Mouse (Mus musculus) skeletal muscle tissue, adult 2 months (tissue): ENCODE results near the gene Tmem131.

Source experiments
- DNase-seq: peaks from one replicate; pipeline ENCODE4 v3.0.0-alpha.2; 2012; ENCODE audit warnings: low read depth, low spot score

The Tmem131 gene

GRCm38 (mm10) chr1:36784365-36785134 is 158.9 kb downstream of the Tmem131 start:
- peak; percentile 76 for DNase-seq

DNA sequence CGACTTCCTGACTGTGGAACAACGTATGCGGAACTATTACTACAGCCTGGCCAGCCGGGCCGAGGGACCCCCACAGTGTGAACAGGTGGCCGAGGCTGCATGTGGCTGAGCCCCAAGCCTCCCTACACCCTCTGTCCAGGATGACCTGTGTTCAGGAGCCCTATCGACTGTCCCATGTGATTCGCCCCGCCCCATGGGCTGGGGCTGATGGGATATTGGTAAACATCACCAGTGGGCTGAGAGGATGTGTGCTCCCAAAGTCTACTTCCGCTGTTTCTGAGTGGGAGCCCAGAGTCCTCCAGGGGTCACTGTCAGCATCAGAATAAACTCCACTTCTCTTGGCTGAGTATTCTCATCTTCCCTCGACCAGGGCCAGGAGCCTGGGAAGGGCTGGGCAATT is 161.0 kb downstream of the Tmem131 start:
- no peak for DNase-seq

DNA sequence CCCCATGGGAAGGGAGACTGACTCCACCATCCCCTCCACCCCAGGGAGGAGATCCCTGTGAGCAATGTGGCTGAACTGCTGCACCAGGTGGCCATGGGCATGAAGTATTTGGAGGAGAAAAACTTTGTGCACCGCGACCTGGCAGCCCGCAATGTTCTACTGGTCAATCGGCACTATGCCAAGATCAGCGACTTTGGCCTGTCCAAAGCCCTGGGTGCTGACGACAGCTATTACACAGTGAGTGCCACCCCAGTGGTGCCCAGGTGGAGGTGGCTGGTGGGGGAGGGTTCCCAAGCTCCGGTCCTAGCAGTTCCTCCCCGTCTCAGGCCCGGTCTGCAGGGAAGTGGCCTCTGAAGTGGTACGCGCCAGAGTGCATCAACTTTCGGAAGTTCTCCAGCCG is 162.7 kb downstream of the Tmem131 start:
- DNase-seq, result no peak

GRCm38 (mm10) chr1:36772198-36772934 is 171.1 kb downstream of the Tmem131 start:
- DNase-seq, result no peak

GRCm38 (mm10) chr1:36770998-36771397 is 172.5 kb downstream of the Tmem131 start:
- DNase-seq, result no peak

- DNase-seq, result no peak
Measured at GRCm38 (mm10) chr1:36769951-36770350, 173.5 kb downstream of the Tmem131 start.

- DNase-seq, result no peak
Measured at GRCm38 (mm10) chr1:36768786-36769185, 174.7 kb downstream of the Tmem131 start.

DNA sequence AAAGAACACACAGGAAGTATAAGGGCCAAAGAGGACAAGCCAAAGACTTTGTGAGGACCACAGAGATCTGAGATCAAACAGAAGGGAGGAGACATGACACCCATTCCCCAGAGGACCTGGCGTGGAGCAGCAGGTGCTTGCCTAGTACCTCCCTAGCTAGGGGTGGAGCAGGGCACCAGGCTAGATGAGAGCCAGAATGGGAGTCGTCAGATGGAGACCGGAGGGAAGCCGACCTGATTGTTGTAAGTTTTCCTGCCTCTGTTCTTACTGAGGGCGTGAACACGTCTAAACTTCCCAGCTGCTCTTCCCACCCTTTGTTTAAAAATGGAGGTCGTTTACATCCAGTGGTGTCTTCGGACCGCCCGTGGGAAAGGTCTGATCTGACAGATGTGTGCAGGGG is 176.1 kb downstream of the Tmem131 start:
- no peak for DNase-seq

DNA sequence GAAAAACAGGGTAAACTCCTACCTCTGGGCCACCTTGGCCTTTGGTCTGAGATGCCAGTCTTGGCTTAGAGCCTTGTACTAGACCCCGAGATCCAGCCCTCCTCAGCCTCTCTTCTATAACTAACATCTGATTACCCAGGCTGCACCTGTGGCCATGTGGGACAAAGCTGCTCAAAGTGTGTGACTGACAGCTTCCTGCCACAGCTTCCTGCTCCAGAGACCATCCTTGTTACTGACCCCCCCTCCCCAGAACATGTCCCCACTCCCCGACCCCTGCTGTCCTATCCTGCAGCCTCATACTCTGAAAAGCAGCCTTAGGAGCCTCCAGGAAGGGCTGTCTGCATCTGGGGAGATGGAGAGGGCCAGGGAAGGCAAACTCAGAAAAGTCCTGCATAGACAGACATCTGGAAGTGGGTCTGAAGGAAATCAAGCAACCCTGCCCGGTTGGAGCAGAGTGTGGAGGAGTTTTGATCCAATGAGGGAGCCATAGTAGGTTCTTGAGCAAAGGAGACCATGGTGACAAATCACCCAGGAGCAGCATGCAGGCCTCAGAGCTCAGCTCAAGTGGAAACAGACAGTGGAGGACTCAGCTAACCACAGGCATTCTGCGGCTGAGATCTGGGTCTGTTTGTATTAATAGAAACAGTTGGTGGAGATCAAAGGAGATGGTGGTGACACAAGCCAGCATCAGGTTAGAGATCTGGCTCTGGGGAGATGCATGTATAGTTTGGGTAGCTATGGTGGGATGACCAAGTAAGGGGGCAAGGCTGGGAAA is 176.8 kb downstream of the Tmem131 start:
- no peak for DNase-seq

GRCm38 (mm10) chr1:36761568-36761967 is 181.9 kb downstream of the Tmem131 start, which contains the start of gene Zap70:
TSS of gene Zap70 (plus strand) at chr1:36761798.
- no peak for DNase-seq

GRCm38 (mm10) chr1:36761061-36761460 is 182.4 kb downstream of the Tmem131 start:
- DNase-seq, result no peak

DNA sequence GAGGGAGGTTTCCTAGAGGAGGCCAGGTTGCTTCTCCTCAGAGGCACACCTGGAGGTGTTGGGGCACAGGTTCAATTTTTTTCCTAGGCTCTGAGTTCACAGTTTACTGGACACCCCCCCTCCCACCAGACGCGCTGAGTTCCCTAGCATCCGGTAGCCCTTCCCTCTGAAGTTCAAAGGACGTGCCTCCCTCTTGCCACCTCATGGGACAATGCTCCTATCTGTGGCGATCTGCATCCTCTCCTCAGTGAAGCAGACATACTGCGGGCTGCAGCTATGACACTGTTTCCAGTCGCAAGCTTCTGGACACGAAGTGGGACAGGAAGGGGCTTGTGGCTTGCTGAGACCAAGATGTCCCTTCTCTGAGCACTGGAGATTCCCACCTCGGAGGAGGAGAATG is 183.1 kb downstream of the Tmem131 start:
- DNase-seq, result no peak

DNA sequence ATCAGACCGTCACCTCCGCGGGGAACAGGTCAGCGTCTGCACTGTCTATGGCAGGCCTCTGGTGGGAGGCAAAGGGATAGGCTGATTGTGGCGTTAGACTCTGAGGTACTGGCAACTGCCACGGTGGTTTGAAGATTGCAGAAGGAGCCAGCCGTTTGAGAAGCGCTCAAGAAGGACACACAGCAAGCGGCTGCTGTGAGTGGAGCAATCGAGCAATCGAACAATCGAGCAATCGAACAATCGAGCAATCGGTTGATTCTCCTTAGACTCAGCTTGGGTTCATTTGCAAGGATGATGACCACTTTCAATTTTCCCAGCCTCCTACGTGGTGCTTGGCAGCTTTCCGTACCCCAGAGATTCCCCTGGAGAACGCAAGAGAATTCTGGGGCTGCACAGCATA is 184.4 kb downstream of the Tmem131 start:
- DNase-seq, result no peak

GRCm38 (mm10) chr1:36758553-36758952 is 184.9 kb downstream of the Tmem131 start:
- DNase-seq, result no peak

DNA sequence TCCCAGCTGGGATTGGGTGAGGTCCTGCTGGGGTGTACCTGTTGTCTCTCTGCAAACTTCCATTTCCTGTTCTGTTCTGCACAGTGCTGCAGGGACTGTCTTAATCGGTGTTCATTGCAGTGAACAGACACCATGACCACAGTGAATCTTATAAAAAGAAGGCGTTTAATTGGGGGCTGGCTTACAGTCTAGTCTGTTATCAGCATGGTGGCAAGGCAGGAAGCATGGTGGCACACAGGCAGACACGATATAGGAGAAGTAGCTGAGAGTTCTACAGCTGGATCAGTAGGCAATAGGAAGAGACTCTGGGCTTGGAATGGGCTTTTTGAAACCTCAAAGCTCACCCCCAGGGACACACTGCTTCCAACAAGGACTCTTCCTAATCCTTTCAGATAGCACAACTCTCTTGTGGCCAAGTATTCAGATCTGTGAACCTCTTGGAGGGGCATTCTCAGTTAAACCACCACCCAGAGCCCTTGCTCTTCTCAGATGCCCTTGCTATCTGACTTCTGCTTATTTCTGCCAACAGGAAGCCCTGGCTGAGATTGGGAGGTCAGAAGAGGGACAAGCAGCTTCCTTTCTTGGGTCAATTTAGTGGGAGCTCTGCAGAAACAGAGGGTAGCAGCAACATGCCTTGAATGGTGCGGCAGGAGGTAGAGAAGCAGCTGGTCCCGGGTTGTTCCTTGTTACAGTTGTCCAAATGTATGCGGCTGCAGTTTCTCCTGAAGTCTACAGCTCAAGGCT is 189.4 kb downstream of the Tmem131 start:
- DNase-seq, result no peak

- no peak for DNase-seq
Measured at GRCm38 (mm10) chr1:36746452-36746851, 197.0 kb downstream of the Tmem131 start.

DNA sequence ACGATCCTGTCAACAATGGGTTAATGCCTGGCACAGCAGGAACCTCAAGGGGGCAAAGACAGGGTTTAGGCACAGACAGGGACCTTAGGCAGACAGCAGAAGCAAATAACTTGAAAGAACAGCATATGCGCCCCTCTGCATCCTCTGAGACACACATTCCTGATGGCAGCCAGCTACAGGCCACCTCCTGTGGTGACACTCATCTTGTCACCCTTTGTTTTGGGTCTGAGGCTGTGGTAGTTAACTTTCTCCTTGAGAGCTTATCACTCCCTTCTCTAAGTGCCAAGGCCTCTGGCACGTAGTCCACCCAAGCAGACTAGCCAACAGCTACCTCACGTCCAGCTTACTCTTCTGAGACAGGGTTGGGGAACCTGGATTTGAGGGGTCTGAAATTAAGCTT is 197.8 kb downstream of the Tmem131 start:
- DNase-seq, result no peak

DNA sequence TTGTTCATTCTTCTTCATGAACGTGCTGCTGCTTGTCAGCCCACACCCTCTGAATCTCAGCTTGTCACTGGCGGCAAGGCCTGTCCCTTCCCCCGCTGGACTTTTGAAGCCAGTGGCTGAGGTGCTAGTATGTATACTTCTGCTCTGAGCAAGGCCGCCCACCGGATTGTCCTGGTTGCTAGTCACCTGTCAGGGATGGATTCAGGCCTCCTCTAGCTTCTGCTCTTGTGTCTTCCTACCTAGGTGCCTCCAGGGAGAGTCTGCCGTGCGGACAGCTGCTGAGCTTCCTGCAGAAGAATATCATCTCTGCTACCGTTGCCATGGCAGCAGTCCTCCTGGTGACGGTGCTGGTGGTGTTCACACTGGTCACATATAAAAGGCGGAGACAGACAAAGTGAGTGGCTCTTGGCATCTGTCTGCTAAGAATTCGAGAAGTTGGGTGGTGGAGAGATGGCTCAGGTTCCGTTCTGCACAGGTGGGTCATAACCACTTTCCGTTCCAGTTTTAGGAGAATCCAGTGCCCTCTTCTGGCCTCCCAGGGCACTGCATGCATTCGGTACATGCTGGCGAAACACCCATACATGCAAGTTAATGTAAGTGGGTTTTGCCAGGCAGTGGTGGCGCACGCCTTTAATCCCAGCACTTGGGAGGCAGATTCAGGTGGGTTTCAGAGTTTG is 199.1 kb downstream of the Tmem131 start:
- DNase-seq, result peak; percentile 28

DNA sequence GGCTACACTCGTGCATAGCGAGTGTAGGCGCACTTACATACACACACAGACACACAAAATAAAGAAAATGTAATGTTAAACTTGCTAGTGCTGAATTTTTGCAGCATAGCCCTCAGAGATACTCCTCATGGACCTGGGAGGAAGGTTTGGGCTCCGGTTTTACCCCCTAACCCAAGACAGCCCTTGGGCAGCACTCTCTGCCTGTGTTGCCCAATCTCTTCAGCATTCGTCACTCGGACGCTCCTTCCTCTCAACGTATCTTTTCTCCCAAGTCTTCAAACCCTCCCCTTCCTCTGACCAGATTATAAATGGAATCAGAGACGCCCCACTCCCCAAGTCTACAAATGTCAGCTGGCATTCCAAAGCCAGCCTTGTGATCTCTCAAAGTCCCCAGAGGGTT is 200.4 kb downstream of the Tmem131 start:
- DNase-seq, result no peak
